Mouse (Mus musculus): ENCODE data around the gene Gm45717.
"Not testable (repeated sequence)": the region's sequence is repeated elsewhere in the genome, so short reads cannot be mapped to it uniquely, and the experiment has no call there.

Gene Gm45717

GRCm38 (mm10) chr7:140968710-140969109 is 13.0 kb upstream of the Gm45717 start:
- DNase-seq (ENCODE audit: low spot score in 2 of 2) = not testable (repeated sequence)

GRCm38 (mm10) chr7:140967862-140968591 is 12.3 kb upstream of the Gm45717 start:
- no peak for DNase-seq (ENCODE audit: low spot score in 2 of 2)

GRCm38 (mm10) chr7:140966921-140967320 is 11.2 kb upstream of the Gm45717 start, which contains the start of gene Ifitm1:
TSS of gene Ifitm1 (plus strand) at chr7:140967221.
- DNase-seq (ENCODE audit: low spot score in 2 of 2) = no peak

- DNase-seq (ENCODE audit: low spot score in 2 of 2) = no peak
Observed at GRCm38 (mm10) chr7:140962733-140963132, 7.0 kb upstream of the Gm45717 start.

GRCm38 (mm10) chr7:140961416-140961815 is 5.7 kb upstream of the Gm45717 start:
- no peak for DNase-seq (ENCODE audit: low spot score in 2 of 2)

GRCm38 (mm10) chr7:140960026-140960425 is 4.3 kb upstream of the Gm45717 start:
- DNase-seq (ENCODE audit: low spot score in 2 of 2) = no peak

- DNase-seq (ENCODE audit: low spot score in 2 of 2) = peak in 1 of 2 experiments; percentile 19
Observed at GRCm38 (mm10) chr7:140959181-140959901, 3.6 kb upstream of the Gm45717 start.

- no peak for DNase-seq (ENCODE audit: low spot score in 2 of 2)
Observed at GRCm38 (mm10) chr7:140956556-140956869, 776 bp upstream of the Gm45717 start.

GRCm38 (mm10) chr7:140955342-140955741 is 395 bp downstream of the Gm45717 start:
- no peak for DNase-seq (ENCODE audit: low spot score in 2 of 2)

- no peak for DNase-seq (ENCODE audit: low spot score in 2 of 2)
Observed at GRCm38 (mm10) chr7:140954733-140955071, 1.0 kb downstream of the Gm45717 start.

- no peak for DNase-seq (ENCODE audit: low spot score in 2 of 2)
Observed at GRCm38 (mm10) chr7:140953800-140954732, 1.7 kb downstream of the Gm45717 start.

GRCm38 (mm10) chr7:140953133-140953532 is 2.6 kb downstream of the Gm45717 start:
- DNase-seq (ENCODE audit: low spot score in 2 of 2) = no peak

- no peak for DNase-seq (ENCODE audit: low spot score in 2 of 2)
Observed at GRCm38 (mm10) chr7:140952441-140952840, 3.3 kb downstream of the Gm45717 start.

- no peak for DNase-seq (ENCODE audit: low spot score in 2 of 2)
Observed at GRCm38 (mm10) chr7:140951765-140952164, 4.0 kb downstream of the Gm45717 start.

GRCm38 (mm10) chr7:140951051-140951450 is 4.7 kb downstream of the Gm45717 start:
- no peak for DNase-seq (ENCODE audit: low spot score in 2 of 2)

- no peak for DNase-seq (ENCODE audit: low spot score in 2 of 2)
Observed at GRCm38 (mm10) chr7:140949824-140950530, 5.8 kb downstream of the Gm45717 start, which contains the start of gene Ifitm5. TSS of gene Ifitm5 (minus strand) at chr7:140950291.

- no peak for DNase-seq (ENCODE audit: low spot score in 2 of 2)
Observed at GRCm38 (mm10) chr7:140949255-140949654, 6.5 kb downstream of the Gm45717 start.

GRCm38 (mm10) chr7:140948161-140948560 is 7.6 kb downstream of the Gm45717 start:
- no peak for DNase-seq (ENCODE audit: low spot score in 2 of 2)

GRCm38 (mm10) chr7:140946980-140947379 is 8.8 kb downstream of the Gm45717 start:
- no peak for DNase-seq (ENCODE audit: low spot score in 2 of 2)

GRCm38 (mm10) chr7:140946311-140946710 is 9.4 kb downstream of the Gm45717 start:
- DNase-seq (ENCODE audit: low spot score in 2 of 2) = no peak

- DNase-seq (ENCODE audit: low spot score in 2 of 2) = no peak
Observed at GRCm38 (mm10) chr7:140945247-140945646, 10.5 kb downstream of the Gm45717 start.

GRCm38 (mm10) chr7:140944236-140944635 is 11.5 kb downstream of the Gm45717 start:
- no peak for DNase-seq (ENCODE audit: low spot score in 2 of 2)

Measured in thymus, postnatal 10 days (tissue).